Comparison of ENCODE assay signal across 9 mouse cellular contexts in the genomic region with DNA sequence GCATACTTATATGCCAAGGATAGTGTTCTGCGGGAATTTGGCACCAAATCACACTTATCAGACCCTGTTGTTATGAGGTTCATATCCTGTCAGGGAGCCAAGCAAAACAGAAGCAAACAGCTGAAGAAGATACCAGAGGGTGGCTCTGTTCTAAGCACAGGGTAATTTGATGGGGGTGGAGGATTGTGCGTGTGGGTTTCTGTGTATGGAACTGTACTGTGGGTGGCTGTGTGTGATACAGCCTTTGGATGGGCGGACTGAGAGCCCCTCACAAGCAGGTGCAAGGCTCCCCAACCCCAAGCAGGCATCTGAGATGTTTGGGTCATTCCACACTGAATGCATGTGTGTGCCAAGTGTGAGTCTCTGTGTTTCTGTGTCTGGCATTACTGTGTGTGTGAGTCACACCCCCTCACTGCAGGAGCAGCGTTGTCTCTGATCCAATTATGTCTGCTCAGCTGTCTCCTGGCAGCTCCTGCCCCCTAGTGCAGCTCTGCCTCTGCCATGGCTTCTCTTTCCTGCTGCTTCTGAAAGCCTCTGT. TPM values are rescaled to one million over a fixed set of nuclear protein-coding genes. Genes with fewer than 3 reads are reported as not detected.
DNase-seq lines count a peak whose midpoint lies in the region; ATAC-seq lines count a peak whose summit lies in the region.
"Had no signal": no experiment of that assay in that cellular context is flagged by ENCODE, and none has a peak within 500 bp of the region (broad histone marks: within the 10 kb centered on the region; RNA-seq: fewer than 3 reads in every experiment).

No protein-coding gene starts in this region.

- H3K4me1 ChIP-seq in forebrain, embryonic 12.5 days = peaks cover 14% of the 10 kb centered on the region
- H3K4me1 ChIP-seq in stomach, embryonic 15.5 days = peaks cover 40% of the 10 kb centered on the region; the same call in 1 of the 2 replicates
- peaks cover 19% of the 10 kb centered on the region for H3K4me1 ChIP-seq in liver, embryonic 11.5 days (replicated peaks; ENCODE audit: control insufficient read depth, insufficient read depth, low read length)

- no peak overlapping the region for H3K4me2 ChIP-seq in forebrain, embryonic 12.5 days
- H3K4me2 ChIP-seq in stomach, embryonic 15.5 days = no peak overlapping the region
- no peak overlapping the region for H3K4me2 ChIP-seq in liver, embryonic 11.5 days
- H3K4me2 ChIP-seq: midbrain, embryonic 12.5 days had no signal

- peak overlapping the region; percentile 46 for H3K27ac ChIP-seq in forebrain, embryonic 12.5 days
- peak overlapping the region; percentile 16; the same call in 1 of the 2 replicates for H3K27ac ChIP-seq in stomach, embryonic 15.5 days
- H3K27ac ChIP-seq in liver, embryonic 11.5 days (ENCODE audit: low read depth, low read length) = no peak overlapping the region
- H3K27ac ChIP-seq: midbrain, embryonic 12.5 days had no signal

- 63% methylated on average over 4 of the region's 4 CpGs for WGBS in forebrain, embryonic 12.5 days
- whole genome bisulfite sequencing in stomach, embryonic 15.5 days = 67% methylated on average over 4 of the region's 4 CpGs
- WGBS in liver, embryonic 11.5 days = 70% methylated on average over 4 of the region's 4 CpGs

- ATAC-seq in forebrain, embryonic 12.5 days (ENCODE audit: low FRiP score) = 0 out of 2 replicates have a peak, but pooled peaks have one; percentile 67
- no peak for ATAC-seq in stomach, embryonic 15.5 days (ENCODE audit: insufficient read depth, low FRiP score, low read depth)
- ATAC-seq in liver, embryonic 11.5 days (replicated peaks; ENCODE audit: low FRiP score) = no peak

- no peak overlapping the region for H3K9ac ChIP-seq in forebrain, embryonic 12.5 days
- H3K9ac ChIP-seq in stomach, embryonic 15.5 days = no peak overlapping the region
- no peak overlapping the region for H3K9ac ChIP-seq in liver, embryonic 11.5 days (ENCODE audit: low read depth, low read length)

- no peaks in the 10 kb centered on the region for H3K36me3 ChIP-seq in forebrain, embryonic 12.5 days (replicated peaks)
- 0 out of 2 replicates have a peak, but pooled peaks cover 4% of the 10 kb centered on the region for H3K36me3 ChIP-seq in stomach, embryonic 15.5 days
- no peaks in the 10 kb centered on the region for H3K36me3 ChIP-seq in liver, embryonic 11.5 days (ENCODE audit: control insufficient read depth, insufficient read depth, low read length)
- H3K36me3 ChIP-seq: midbrain, embryonic 12.5 days had no signal

- peak; percentile 37 for DNase-seq in gastrocnemius, postnatal 25 days
- DNase-seq in gastrocnemius, postnatal 10 days = no peak
- peak; percentile 86 for DNase-seq in MN1 (ENCODE audit: low spot score)
- DNase-seq in layer of hippocampus, postnatal 36 days = peak; percentile 65 to 71
- DNase-seq in urinary bladder, postnatal 25 days (ENCODE audit: low spot score) = no peak
- no peak for DNase-seq in liver, embryonic 11.5 days (ENCODE audit: low spot score)

- 0 out of 2 replicates have a peak, but pooled peaks cover 6% of the 10 kb centered on the region for H3K27me3 ChIP-seq in forebrain, embryonic 12.5 days
- H3K27me3 ChIP-seq in stomach, embryonic 15.5 days (replicated peaks) = no peaks in the 10 kb centered on the region
- no peaks in the 10 kb centered on the region for H3K27me3 ChIP-seq in liver, embryonic 11.5 days (replicated peaks; ENCODE audit: control insufficient read depth, insufficient read depth, low read length)

- H3K4me3 ChIP-seq in forebrain, embryonic 12.5 days (replicated peaks) = no peak overlapping the region
- H3K4me3 ChIP-seq in stomach, embryonic 15.5 days (replicated peaks) = no peak overlapping the region
- H3K4me3 ChIP-seq in liver, embryonic 11.5 days (ENCODE audit: low read depth, low read length) = no peak overlapping the region
- H3K4me3 ChIP-seq: midbrain, embryonic 12.5 days had no signal

- H3K9me3 ChIP-seq in forebrain, embryonic 12.5 days = no peaks in the 10 kb centered on the region
- no peaks in the 10 kb centered on the region for H3K9me3 ChIP-seq in stomach, embryonic 15.5 days
- no peaks in the 10 kb centered on the region for H3K9me3 ChIP-seq in liver, embryonic 11.5 days (ENCODE audit: control insufficient read depth, low read length)
- H3K9me3 ChIP-seq: midbrain, embryonic 12.5 days had no signal

RNA-seq across cellular contexts. Expression of a gene that starts 11.8 kb away (rescaled TPM):
- total RNA-seq in gastrocnemius, postnatal 25 days (2021) = 10 to 100 TPM; 36.9 to 42.3 TPM
- total RNA-seq in gastrocnemius, postnatal 10 days (2021) = 10 to 100 TPM; 16.0 to 16.3 TPM
- polyA plus RNA-seq in forebrain, embryonic 12.5 days (2016; fragmentation: Nextera tagmentation; extraction: Ambion mirVana) = 5.8 and 6.2 TPM in 2 replicates
- total RNA-seq in layer of hippocampus, postnatal 36 days (2021) = 10 to 100 TPM; 22.7 to 23.3 TPM
- 112 and 127 TPM in 2 replicates for polyA plus RNA-seq in stomach, embryonic 15.5 days (2015; fragmentation: Nextera tagmentation; extraction: Ambion mirVana)
- polyA plus RNA-seq in liver, embryonic 11.5 days (2014; fragmentation: Nextera tagmentation; extraction: Ambion mirVana) = 86.4 and 93.9 TPM in 2 replicates

RNA-seq across cellular contexts. Expression of a gene that starts 19.2 kb away (rescaled TPM):
- total RNA-seq in gastrocnemius, postnatal 25 days (2021) = 10 to 100 TPM; 21.3 to 23.7 TPM
- 10 to 100 TPM; 23.1 to 32.4 TPM for total RNA-seq in gastrocnemius, postnatal 10 days (2021)
- 11.9 and 13.4 TPM in 2 replicates for polyA plus RNA-seq in forebrain, embryonic 12.5 days (2016; fragmentation: Nextera tagmentation; extraction: Ambion mirVana)
- 10 to 100 TPM; 20.1 to 20.8 TPM for total RNA-seq in layer of hippocampus, postnatal 36 days (2021)
- polyA plus RNA-seq in stomach, embryonic 15.5 days (2015; fragmentation: Nextera tagmentation; extraction: Ambion mirVana) = 88.7 and 92.5 TPM in 2 replicates
- 33.8 and 33.9 TPM in 2 replicates for polyA plus RNA-seq in liver, embryonic 11.5 days (2014; fragmentation: Nextera tagmentation; extraction: Ambion mirVana)

RNA-seq across cellular contexts. Expression of a gene that starts 26.6 kb away (rescaled TPM):
- total RNA-seq in gastrocnemius, postnatal 25 days (2021) = 1 to 10 TPM; 6.7 to 7.4 TPM
- 10 to 100 TPM in 1 of 2 experiments, 1 to 10 TPM in 1; 5.4 to 10.0 TPM for total RNA-seq in gastrocnemius, postnatal 10 days (2021)
- polyA plus RNA-seq in forebrain, embryonic 12.5 days (2016; fragmentation: Nextera tagmentation; extraction: Ambion mirVana) = 18.8 and 21.8 TPM in 2 replicates
- total RNA-seq in layer of hippocampus, postnatal 36 days (2021) = 10 to 100 TPM; 42.1 to 42.7 TPM
- 15.4 and 16.2 TPM in 2 replicates for polyA plus RNA-seq in stomach, embryonic 15.5 days (2015; fragmentation: Nextera tagmentation; extraction: Ambion mirVana)
- polyA plus RNA-seq in liver, embryonic 11.5 days (2014; fragmentation: Nextera tagmentation; extraction: Ambion mirVana) = 5.7 and 6.4 TPM in 2 replicates

Comparison
In these comparisons a context has a peak if more than half of its experiments do, and no peak if none do; other contexts are left out.
1. DNase-seq: peak in gastrocnemius, postnatal 25 days (single experiment), MN1 (single experiment) and layer of hippocampus, postnatal 36 days (2 of 2); none in gastrocnemius, postnatal 10 days (single experiment), urinary bladder, postnatal 25 days (single experiment) and liver, embryonic 11.5 days (single experiment).